Mouse (Mus musculus): ENCODE measurements at regions not wholly inside any gene's neighbourhood (a gene's known extent, or its start where the extent isn't known, plus 50 kb on each side); places are given as distances from the start of the nearest gene placed in this dataset.

DNA sequence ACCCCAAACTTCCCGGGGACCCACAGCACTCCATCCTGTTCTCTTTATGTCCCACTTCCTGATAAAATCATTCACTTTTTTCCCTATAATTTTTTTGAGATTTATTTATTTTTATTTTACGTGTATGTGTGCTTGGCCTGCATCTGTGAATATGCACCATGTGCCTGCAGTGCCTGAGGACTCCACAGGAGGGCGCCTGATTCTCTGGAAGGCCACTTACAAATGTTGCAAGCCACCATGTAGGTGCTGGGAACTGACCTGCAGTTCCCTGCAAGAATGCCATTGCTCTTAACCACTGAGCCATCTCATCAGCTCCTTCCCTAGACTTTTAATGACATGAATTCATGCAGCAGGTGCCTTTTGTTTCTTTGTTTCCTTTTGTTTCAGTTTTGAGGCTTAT is 134.9 kb upstream of the Zfp64 start:
- H3K27me3 ChIP-seq (ENCODE audit: control insufficient read depth, insufficient read depth, low read depth, low read length) = no peaks in the 10 kb centered on the region
- H3K9ac ChIP-seq (ENCODE audit: low read depth, low read length) = no peak overlapping the region
- peaks cover 4% of the 10 kb centered on the region; the same call in 1 of the 2 replicates for H3K4me1 ChIP-seq (ENCODE audit: control insufficient read depth, insufficient read depth, low read length)
- H3K36me3 ChIP-seq (ENCODE audit: control insufficient read depth, insufficient read depth, low read length) = no peaks in the 10 kb centered on the region
- WGBS = 81% methylated on average over 3 of the region's 3 CpGs
- no peak overlapping the region for H3K4me3 ChIP-seq (ENCODE audit: low read depth, low read length)
- H3K4me2 ChIP-seq (ENCODE audit: low read length) = no peak overlapping the region
- ATAC-seq = no peak
- H3K27ac ChIP-seq (ENCODE audit: low read length) = no peak overlapping the region
- H3K9me3 ChIP-seq (replicated peaks; ENCODE audit: control insufficient read depth, low read length, poor library complexity, severe bottlenecking) = peaks cover 3% of the 10 kb centered on the region; the same call in 1 of the 2 replicates

DNA sequence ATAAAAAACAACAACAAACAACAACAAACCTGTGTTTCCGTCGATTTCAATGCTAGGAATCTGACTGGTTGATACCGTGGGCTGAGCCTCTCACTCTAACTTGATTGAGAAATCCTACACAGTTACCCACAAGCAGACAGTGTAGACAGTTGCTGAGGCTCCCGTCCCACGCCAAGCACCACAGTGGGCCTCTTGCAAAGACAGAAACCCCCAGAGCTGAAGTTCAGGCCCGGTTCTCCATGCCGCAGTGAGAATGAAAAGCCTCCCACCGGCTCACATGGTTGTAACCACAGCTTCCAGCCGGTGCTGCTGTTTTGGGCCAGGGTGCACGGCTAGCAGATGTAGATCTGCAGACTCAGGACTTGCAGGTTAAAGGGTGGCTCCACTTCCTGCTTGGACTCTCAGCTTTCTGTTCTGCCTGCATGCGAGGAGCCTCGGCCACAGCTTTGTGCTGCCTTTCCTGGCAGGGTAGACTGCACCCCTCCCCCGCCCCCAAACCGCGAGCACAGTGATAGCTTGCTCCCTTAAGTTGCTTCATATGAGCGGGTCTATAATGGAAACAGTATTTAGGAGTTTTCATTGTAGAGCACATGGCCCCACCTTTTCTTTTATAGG is 133.6 kb upstream of the Zfp64 start:
- no peak overlapping the region for H3K9ac ChIP-seq (ENCODE audit: low read depth, low read length)
- ATAC-seq = no peak
- WGBS = 79% methylated on average over 16 of the region's 16 CpGs
- no peaks in the 10 kb centered on the region for H3K36me3 ChIP-seq (ENCODE audit: control insufficient read depth, insufficient read depth, low read length)
- no peak overlapping the region for H3K4me2 ChIP-seq (ENCODE audit: low read length)
- no peaks in the 10 kb centered on the region for H3K4me1 ChIP-seq (ENCODE audit: control insufficient read depth, insufficient read depth, low read length)
- no peaks in the 10 kb centered on the region for H3K27me3 ChIP-seq (ENCODE audit: control insufficient read depth, insufficient read depth, low read depth, low read length)
- no peaks in the 10 kb centered on the region; the same call in 1 of the 2 replicates for H3K9me3 ChIP-seq (replicated peaks; ENCODE audit: control insufficient read depth, low read length, poor library complexity, severe bottlenecking)
- no peak overlapping the region for H3K27ac ChIP-seq (ENCODE audit: low read length)
- no peak overlapping the region for H3K4me3 ChIP-seq (ENCODE audit: low read depth, low read length)

DNA sequence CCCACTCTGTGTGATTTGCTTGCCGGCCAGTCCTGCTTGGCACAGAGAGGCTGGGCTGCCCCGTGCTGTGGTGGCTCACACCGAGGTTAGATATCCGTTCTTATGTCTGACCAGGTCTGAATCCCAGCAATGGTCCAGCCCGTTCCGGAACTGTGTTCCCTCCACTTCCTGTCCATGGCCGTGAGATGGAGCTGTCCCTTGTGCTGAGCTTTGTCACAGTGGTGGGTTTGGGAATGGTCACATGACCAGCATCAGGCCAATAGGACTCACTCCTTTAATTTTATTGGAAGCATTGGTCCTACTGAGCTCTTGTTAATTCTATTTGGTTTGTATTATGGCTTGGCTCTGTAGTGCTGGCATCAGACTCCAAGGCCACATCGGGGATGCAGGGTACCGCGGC is 132.9 kb upstream of the Zfp64 start:
- H3K4me1 ChIP-seq (ENCODE audit: control insufficient read depth, insufficient read depth, low read length) = no peaks in the 10 kb centered on the region
- no peak overlapping the region for H3K27ac ChIP-seq (ENCODE audit: low read length)
- H3K9me3 ChIP-seq (replicated peaks; ENCODE audit: control insufficient read depth, low read length, poor library complexity, severe bottlenecking) = no peaks in the 10 kb centered on the region; the same call in 1 of the 2 replicates
- WGBS = 88% methylated on average over 10 of the region's 10 CpGs
- no peak overlapping the region for H3K4me3 ChIP-seq (ENCODE audit: low read depth, low read length)
- H3K9ac ChIP-seq (ENCODE audit: low read depth, low read length) = no peak overlapping the region
- ATAC-seq = no peak
- H3K4me2 ChIP-seq (ENCODE audit: low read length) = no peak overlapping the region
- H3K36me3 ChIP-seq (ENCODE audit: control insufficient read depth, insufficient read depth, low read length) = no peaks in the 10 kb centered on the region
- no peaks in the 10 kb centered on the region for H3K27me3 ChIP-seq (ENCODE audit: control insufficient read depth, insufficient read depth, low read depth, low read length)

DNA sequence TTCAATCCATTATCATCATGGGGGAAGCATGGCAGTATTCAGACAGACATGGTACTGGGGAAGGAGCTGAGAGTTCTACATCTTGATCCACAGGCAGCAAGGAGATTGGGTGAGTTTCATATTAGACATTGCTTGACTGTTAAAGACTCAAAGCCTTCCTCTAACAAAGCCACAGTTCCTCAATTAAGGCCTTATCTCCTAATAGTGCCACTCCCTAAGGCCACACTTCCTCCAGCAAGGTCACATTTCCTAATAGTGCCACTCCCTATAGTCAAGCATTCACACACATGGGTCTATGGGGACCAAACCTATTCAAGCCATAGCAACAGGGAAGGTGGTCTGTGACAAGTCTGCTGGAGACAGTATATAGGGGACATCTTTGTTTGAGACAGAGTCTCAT is 115.9 kb upstream of the Zfp64 start:
- no peaks in the 10 kb centered on the region for H3K27me3 ChIP-seq (ENCODE audit: control insufficient read depth, insufficient read depth, low read depth, low read length)
- no peak overlapping the region for H3K4me2 ChIP-seq (ENCODE audit: low read length)
- H3K9me3 ChIP-seq (replicated peaks; ENCODE audit: control insufficient read depth, low read length, poor library complexity, severe bottlenecking) = no peaks in the 10 kb centered on the region
- H3K4me1 ChIP-seq (ENCODE audit: control insufficient read depth, insufficient read depth, low read length) = 0 out of 2 replicates have a peak, but pooled peaks cover 2% of the 10 kb centered on the region
- no peak overlapping the region for H3K27ac ChIP-seq (ENCODE audit: low read length)
- H3K36me3 ChIP-seq (ENCODE audit: control insufficient read depth, insufficient read depth, low read length) = no peaks in the 10 kb centered on the region
- H3K9ac ChIP-seq (ENCODE audit: low read depth, low read length) = no peak overlapping the region
- ATAC-seq = no peak
- H3K4me3 ChIP-seq (ENCODE audit: low read depth, low read length) = no peak overlapping the region

DNA sequence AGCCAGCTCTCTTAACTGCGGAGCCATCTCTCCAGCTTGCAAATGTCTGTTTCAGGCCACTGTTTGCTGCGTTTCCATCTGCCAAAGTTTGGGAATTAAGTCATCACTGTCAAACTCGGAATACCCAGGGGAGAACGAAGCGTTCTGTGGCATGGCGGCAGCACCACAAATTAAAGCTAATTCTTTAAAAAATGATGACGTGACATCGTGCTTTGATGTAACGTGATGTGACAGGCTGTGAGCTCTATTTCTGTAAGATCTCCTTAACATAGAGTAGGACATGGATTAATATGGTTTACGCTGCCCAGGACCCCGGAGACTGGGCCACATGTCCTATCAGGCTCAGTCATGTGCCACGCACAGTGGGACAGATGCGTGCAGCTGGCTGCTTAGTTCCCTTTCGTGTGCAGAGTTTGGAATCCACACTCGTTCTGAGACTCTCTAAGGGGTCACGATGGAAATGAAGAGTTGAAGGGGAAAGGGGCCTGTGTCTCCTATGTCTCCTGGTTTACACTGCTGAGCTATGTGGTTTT is 109.8 kb upstream of the Zfp64 start:
- Histone ChIP-seq H3K27me3 (ENCODE audit: control insufficient read depth, insufficient read depth, low read depth, low read length) (no peaks in the 10 kb centered on the region), H3K4me1 (ENCODE audit: control insufficient read depth, insufficient read depth, low read length) (peaks cover 3% of the 10 kb centered on the region; the same call in 1 of the 2 replicates), H3K9me3 (replicated peaks; ENCODE audit: control insufficient read depth, low read length, poor library complexity, severe bottlenecking) (no peaks in the 10 kb centered on the region), H3K36me3 (ENCODE audit: control insufficient read depth, insufficient read depth, low read length) (no peaks in the 10 kb centered on the region), H3K4me2 (ENCODE audit: low read length) (no peak overlapping the region), H3K27ac (ENCODE audit: low read length) (no peak overlapping the region), H3K9ac (ENCODE audit: low read depth, low read length) (no peak overlapping the region), H3K4me3 (ENCODE audit: low read depth, low read length) (no peak overlapping the region)
- ATAC-seq = no peak
- WGBS = 71% methylated on average over 16 of the region's 16 CpGs

DNA sequence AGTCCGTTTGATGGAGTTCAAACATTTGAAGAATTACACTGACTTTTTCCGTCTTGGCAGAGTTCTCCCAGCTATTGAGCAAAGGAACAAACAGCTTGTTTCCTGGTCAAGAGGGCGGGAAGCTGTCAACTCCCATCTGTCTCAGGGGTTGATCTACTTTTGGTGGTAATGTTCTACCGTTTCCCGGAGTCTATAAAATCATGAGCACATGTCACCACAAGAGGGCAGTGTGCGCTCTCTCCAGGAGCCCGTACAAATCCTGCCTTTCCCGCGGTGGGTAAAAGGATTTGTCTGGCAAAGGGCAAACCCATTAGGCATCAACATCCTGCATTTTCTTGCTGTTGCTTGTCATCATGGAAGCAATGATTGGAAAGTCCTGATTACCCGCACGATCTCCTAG is 106.1 kb upstream of the Zfp64 start:
- H3K4me1 ChIP-seq (ENCODE audit: control insufficient read depth, insufficient read depth, low read length) = peaks cover 3% of the 10 kb centered on the region; the same call in 1 of the 2 replicates
- H3K27ac ChIP-seq (ENCODE audit: low read length) = no peak overlapping the region
- no peak overlapping the region for H3K9ac ChIP-seq (ENCODE audit: low read depth, low read length)
- H3K9me3 ChIP-seq (replicated peaks; ENCODE audit: control insufficient read depth, low read length, poor library complexity, severe bottlenecking) = 0 out of 2 replicates have a peak, but pooled peaks cover 2% of the 10 kb centered on the region
- 0 out of 2 replicates have a peak, but pooled peaks have one; percentile 51 for ATAC-seq
- H3K36me3 ChIP-seq (ENCODE audit: control insufficient read depth, insufficient read depth, low read length) = no peaks in the 10 kb centered on the region
- 6% methylated on average over 11 of the region's 11 CpGs for WGBS
- no peak overlapping the region for H3K4me3 ChIP-seq (ENCODE audit: low read depth, low read length)
- no peak overlapping the region; the same call in 1 of the 2 replicates for H3K4me2 ChIP-seq (ENCODE audit: low read length)
- H3K27me3 ChIP-seq (ENCODE audit: control insufficient read depth, insufficient read depth, low read depth, low read length) = no peaks in the 10 kb centered on the region

GRCm38 (mm10) chr2:169060495-169060894 is 105.1 kb upstream of the Zfp64 start:
- Histone ChIP-seq H3K9me3 (replicated peaks; ENCODE audit: control insufficient read depth, low read length, poor library complexity, severe bottlenecking) (0 out of 2 replicates have a peak, but pooled peaks cover 2% of the 10 kb centered on the region), H3K27me3 (ENCODE audit: control insufficient read depth, insufficient read depth, low read depth, low read length) (no peaks in the 10 kb centered on the region), H3K9ac (ENCODE audit: low read depth, low read length) (no peak overlapping the region), H3K27ac (ENCODE audit: low read length) (no peak overlapping the region), H3K4me3 (ENCODE audit: low read depth, low read length) (no peak overlapping the region), H3K4me1 (ENCODE audit: control insufficient read depth, insufficient read depth, low read length) (peaks cover 3% of the 10 kb centered on the region; the same call in 1 of the 2 replicates), H3K4me2 (ENCODE audit: low read length) (no peak overlapping the region), H3K36me3 (ENCODE audit: control insufficient read depth, insufficient read depth, low read length) (no peaks in the 10 kb centered on the region)
- 57% methylated on average over 13 of the region's 13 CpGs for WGBS
- no peak for ATAC-seq

DNA sequence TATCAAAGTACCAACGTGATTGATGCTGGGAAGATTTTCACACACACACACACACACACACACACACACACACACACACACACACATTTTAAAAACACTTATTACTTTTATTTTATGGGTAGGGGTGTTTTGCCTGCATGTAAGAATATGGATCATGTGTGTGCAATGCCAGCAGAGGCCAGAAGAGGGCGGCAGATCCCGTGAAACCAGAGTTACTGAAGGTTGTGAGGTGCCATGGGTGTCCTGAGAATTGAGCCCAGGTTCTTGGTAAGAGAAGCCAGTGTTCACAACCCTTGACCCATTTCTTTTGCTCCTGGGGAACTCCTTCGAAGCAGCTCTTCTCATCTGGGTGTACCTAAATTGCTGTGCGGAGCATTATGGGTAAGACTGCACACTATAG is 102.4 kb upstream of the Zfp64 start:
- H3K9ac ChIP-seq (ENCODE audit: low read depth, low read length) = no peak overlapping the region
- WGBS = 81% methylated on average over 5 of the region's 5 CpGs
- no peak for ATAC-seq

GRCm38 (mm10) chr2:169049947-169050346 is 94.6 kb upstream of the Zfp64 start:
- no peaks in the 10 kb centered on the region for H3K9me3 ChIP-seq (replicated peaks; ENCODE audit: control insufficient read depth, low read length, poor library complexity, severe bottlenecking)
- no peaks in the 10 kb centered on the region for H3K4me1 ChIP-seq (ENCODE audit: control insufficient read depth, insufficient read depth, low read length)
- H3K4me3 ChIP-seq (ENCODE audit: low read depth, low read length) = no peak overlapping the region
- no peak for ATAC-seq
- no peak overlapping the region for H3K4me2 ChIP-seq (ENCODE audit: low read length)
- H3K36me3 ChIP-seq (ENCODE audit: control insufficient read depth, insufficient read depth, low read length) = no peaks in the 10 kb centered on the region
- H3K27me3 ChIP-seq (ENCODE audit: control insufficient read depth, insufficient read depth, low read depth, low read length) = no peaks in the 10 kb centered on the region
- no peak overlapping the region for H3K27ac ChIP-seq (ENCODE audit: low read length)
- no peak overlapping the region for H3K9ac ChIP-seq (ENCODE audit: low read depth, low read length)
- WGBS = 89% methylated on average over 14 of the region's 14 CpGs

More for the DNA sequence above, 102.4 kb upstream of the Zfp64 start:
- H3K4me1 ChIP-seq (ENCODE audit: control insufficient read depth, insufficient read depth, low read length) = peaks cover 3% of the 10 kb centered on the region; the same call in 1 of the 2 replicates
- H3K27ac ChIP-seq (ENCODE audit: low read length) = no peak overlapping the region
- no peaks in the 10 kb centered on the region for H3K27me3 ChIP-seq (ENCODE audit: control insufficient read depth, insufficient read depth, low read depth, low read length)
- no peak overlapping the region for H3K4me3 ChIP-seq (ENCODE audit: low read depth, low read length)
- no peak overlapping the region for H3K4me2 ChIP-seq (ENCODE audit: low read length)
- H3K36me3 ChIP-seq (ENCODE audit: control insufficient read depth, insufficient read depth, low read length) = no peaks in the 10 kb centered on the region
- H3K9me3 ChIP-seq (replicated peaks; ENCODE audit: control insufficient read depth, low read length, poor library complexity, severe bottlenecking) = 0 out of 2 replicates have a peak, but pooled peaks cover 2% of the 10 kb centered on the region

Measured in midbrain, embryonic 16.5 days (tissue).